Mouse (Mus musculus) c-Kit-positive CD71-positive TER-119-negative erythroid progenitor cells, embryonic 14.5 days (primary cell): ENCODE results near the gene Gm13178.

ENCODE experiments used
- DNase-seq: peaks from one replicate; pipeline ENCODE4 v3.0.0-alpha.2; 2013; ENCODE audit warnings: low read depth

The Gm13178 gene

GRCm38 (mm10) chr4:144721304-144721703 lies at the start of gene Gm13178:
Gm13178 (minus strand) TSS chr4:144721404.
- no peak for DNase-seq

GRCm38 (mm10) chr4:144765722-144766121 lies 44.5 kb upstream of the Gm13178 start:
- DNase-seq = no peak

- no peak for DNase-seq
Observed at GRCm38 (mm10) chr4:144749139-144749538, 27.9 kb upstream of the Gm13178 start.

GRCm38 (mm10) chr4:144719691-144720090 lies 1.5 kb downstream of the Gm13178 start:
- DNase-seq = no peak

- no peak for DNase-seq
Observed at GRCm38 (mm10) chr4:144718288-144718687, 2.9 kb downstream of the Gm13178 start.

- no peak for DNase-seq
Observed at GRCm38 (mm10) chr4:144686268-144686667, 34.9 kb downstream of the Gm13178 start, which contains the start of gene Gm436. Gm436 (minus strand) TSS chr4:144686368.
